Mouse (Mus musculus) ES-Bruce4 (cell line): ENCODE data around the gene Supt4a.

Experiments used
- CTCF ChIP-seq: IDR thresholded peaks from one replicate; pipeline ENCODE4 v1.8.1; 2011; ENCODE audit warnings: low read depth, low read length
- EP300 ChIP-seq: IDR thresholded peaks from 2 replicates; pipeline ENCODE4 v1.6.1; 2011; ENCODE audit warnings: low read depth, low read length; ENCODE audit not compliant: insufficient read depth
- POLR2A ChIP-seq: IDR thresholded peaks from one replicate; pipeline ENCODE4 v1.8.1; 2011; ENCODE audit warnings: low read length; ENCODE audit not compliant: insufficient read depth

DNA sequence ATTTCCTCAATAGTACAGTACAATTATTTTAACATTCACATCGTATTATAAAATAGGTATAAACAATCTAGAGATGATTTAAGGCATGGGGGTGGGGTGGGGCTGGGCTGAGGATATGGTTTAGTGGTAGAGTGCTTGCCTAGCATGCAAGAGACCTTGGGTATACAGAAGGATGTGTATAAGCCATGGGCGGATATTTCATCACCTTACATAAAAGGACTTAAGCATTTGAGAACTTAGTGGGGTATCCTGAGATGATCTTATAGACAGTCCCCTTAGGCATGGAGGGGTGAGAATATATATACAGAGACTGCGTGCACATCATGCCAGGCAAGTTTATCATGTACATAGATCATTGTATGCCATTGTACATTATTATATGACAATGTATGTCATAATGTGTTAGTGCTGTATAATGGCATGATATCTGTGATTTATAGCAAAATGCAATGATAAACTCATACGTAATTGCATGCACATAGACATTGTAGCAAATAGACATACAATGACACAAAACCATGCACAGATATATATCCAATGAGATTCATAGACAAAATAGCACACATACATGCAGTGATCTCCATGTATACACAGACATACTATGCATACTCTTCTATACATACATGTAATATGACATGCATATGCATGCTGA, 21.7 kb downstream of the Supt4a start:
- TF ChIP-seq CTCF (no peak), POLR2A (no peak), EP300 (no peak)
